Mouse (Mus musculus) cerebellum, adult 9-11 months (tissue): Measurements from ENCODE around the gene Tpst2.

Experiments used
- DNase-seq: peaks from one replicate; pipeline ENCODE4 v3.0.0; 2022

The Tpst2 gene

DNA sequence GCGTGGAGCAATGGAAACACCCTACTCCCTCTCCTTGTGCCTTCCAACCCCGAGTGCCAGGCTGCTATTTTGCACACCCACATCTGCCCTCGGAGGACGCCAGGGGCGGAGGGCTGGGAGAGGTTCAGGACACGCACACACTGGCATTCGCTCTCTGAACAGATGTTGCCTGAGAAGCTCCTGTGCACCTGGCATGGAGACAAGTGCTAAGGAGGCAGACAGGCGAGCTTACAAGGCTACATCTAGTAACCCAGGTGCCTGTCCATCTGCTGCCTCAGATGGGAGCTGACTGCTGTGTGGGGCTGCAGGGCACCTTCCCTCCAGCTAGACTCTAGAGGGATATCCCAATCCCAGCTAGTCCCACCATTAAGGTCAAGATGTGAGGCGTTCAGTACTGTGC lies 20.0 kb upstream of the Tpst2 start:
- DNase-seq = peak; percentile 73

DNA sequence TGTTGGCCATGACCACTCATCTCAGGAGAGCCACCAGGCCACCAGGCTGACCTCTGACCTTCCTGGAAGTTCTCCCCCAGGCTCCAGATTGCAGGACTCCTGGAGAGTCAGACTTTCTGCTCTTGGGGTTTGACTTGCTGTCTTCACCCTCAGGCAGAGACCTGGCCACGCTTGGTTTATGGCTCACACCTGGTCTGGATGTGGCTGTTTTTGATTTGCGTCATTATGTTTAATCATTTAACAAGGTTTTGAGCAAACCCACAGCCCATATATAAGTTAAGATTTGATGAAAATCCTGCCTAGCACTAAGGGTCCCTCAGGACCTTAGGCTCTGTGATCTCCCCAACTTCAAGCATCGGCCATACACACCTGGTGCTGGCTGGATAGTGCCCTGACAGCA lies 18.6 kb upstream of the Tpst2 start:
- DNase-seq = no peak

DNA sequence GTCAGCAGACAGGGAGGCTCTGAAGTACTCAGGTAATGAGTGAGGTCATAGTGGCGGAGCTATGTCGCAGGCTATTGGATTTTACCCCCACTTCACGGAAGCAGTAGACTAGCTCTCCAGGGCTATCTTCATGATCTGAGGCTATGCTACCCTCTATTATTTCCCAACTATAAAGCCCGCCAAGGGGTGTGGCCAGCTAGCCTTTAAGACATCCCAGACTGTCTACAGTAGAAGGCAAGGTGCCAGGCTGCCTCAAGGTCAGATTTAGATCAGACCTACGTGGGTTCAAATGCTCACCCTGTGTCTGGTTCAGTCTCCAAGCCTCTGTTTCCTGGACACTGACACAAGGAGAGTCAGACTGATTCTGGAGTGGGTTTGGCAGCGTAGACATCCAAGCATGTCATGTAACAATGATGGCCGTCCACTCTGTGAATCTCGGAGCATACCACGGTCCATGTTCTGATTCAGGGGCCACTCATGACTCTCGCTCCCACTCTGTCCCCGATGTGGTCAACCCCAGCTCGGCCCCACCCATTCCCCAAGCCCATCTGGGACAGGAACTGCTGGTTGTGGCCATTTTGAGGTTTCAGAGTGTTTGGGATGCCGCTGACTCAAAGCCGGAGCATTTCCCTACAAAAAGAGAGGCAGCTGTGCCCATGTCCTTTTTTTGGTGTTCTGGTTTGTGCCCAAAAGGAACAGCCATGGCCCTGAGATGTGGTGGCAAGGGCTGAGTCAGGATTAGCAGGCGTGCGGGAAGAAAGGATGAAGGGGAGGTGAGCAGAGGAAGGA lies 16.4 kb upstream of the Tpst2 start:
- DNase-seq = no peak

DNA sequence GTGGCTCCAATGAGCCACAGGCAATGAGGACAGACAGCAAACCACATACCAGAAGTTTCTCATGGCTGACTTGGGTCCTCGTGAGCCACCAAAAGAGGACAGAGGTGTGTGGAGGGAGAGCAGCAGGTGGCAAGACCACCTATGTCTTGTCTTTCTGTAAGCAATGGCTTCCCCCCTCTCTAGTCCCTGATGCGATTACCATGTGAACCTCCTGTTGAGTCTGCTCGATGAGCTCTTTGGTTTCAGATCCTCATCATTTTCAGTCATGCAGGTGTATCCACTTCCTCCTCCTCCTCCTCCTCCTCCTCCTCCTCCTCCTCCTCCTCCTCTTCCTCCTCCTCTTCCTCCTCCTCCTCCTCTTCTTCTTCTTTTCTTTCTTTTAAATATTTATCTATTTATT lies 15.7 kb upstream of the Tpst2 start:
- DNase-seq = no peak

DNA sequence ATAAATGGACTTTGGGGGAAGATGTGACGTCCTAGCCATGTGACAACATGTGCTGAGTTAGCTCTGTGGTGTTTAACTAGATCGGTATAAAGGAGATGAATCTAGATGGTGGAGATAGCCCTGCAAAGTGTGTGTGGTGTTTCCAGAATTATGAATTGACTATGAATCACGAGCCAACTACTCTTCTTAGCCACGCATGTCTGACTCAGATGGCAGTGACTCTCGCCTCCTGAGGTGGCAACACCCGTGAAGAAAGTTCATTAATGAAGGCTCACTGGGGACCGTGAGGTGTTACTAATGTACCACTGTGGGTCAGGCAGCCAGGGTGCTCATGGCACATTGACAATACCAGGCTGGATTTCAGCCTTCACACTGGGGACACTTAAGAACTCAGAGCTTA lies 12.4 kb upstream of the Tpst2 start:
- DNase-seq = no peak

DNA sequence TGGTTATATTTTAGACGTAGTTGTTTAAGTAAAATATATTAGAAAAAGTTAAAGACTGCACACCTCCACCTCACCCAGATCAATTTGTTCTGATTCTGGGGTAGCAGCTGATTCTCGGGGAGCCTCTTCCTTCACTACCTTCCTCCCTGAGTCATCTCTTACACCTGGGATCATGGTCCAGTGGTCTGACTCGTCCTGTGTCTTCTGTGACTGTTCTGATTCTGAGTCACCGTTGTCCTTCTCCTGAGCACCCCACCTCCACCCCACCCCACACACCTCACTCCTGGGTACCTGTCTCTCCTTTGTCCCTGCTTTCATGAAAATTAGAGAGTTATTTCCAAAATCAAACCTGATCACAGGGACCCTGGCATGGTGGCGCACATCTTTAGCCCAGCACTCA lies 11.4 kb upstream of the Tpst2 start:
- no peak for DNase-seq

DNA sequence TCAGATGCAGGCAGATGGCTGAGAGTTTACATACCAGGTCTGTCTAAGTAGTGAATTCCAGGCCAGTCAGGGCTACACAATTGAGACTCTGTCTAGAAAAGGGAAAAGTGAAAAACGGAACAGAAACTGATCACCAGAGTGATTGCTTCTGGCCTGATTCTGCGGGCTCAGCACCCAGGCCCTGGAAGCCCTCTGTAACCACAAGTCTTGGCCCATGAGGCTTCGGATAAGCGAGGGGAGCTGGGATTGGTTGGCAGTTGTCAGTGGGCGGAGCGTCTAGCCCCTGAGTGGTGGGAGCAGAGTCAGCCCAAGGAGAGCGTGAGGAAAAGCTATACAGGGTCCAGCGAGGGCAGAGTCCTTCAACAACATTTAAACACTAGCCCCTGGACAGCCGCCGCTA lies 11.0 kb upstream of the Tpst2 start:
- DNase-seq = no peak

DNA sequence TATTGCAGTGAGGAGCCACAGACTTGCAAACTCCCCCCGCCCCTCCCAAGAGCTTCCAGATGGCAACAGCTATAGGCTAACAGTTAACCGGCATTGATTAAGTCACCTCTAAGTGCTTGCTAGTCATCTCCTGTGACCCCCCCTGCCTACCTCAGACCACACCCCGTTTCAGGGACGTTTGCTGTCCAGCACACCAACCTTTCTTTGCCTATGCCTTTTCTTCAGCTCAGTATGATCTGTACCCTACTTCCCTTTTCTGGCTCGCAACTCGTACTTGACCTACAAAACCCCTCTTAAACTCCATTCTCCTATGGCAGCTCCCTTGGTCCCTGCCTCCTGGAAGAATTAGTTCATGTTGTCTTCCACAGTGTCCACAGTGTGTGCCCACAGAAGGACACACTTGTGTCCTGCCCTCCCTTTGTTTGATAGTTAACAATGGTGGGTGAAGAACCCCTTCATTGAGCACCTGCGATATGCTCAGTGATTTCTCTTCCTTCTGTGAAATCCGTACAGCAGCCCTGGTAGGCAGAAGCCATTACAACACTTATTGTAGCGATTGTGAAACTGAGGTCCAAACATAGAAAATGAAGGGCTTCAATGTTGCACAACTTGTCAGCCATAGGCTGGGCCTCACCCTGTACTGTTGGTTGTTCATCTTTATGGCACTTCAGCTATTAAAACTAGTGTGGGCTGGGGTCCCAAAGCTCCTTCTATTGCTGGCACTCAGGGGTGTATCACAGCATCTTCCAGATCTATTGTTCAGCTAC lies 10.3 kb upstream of the Tpst2 start:
- no peak for DNase-seq

DNA sequence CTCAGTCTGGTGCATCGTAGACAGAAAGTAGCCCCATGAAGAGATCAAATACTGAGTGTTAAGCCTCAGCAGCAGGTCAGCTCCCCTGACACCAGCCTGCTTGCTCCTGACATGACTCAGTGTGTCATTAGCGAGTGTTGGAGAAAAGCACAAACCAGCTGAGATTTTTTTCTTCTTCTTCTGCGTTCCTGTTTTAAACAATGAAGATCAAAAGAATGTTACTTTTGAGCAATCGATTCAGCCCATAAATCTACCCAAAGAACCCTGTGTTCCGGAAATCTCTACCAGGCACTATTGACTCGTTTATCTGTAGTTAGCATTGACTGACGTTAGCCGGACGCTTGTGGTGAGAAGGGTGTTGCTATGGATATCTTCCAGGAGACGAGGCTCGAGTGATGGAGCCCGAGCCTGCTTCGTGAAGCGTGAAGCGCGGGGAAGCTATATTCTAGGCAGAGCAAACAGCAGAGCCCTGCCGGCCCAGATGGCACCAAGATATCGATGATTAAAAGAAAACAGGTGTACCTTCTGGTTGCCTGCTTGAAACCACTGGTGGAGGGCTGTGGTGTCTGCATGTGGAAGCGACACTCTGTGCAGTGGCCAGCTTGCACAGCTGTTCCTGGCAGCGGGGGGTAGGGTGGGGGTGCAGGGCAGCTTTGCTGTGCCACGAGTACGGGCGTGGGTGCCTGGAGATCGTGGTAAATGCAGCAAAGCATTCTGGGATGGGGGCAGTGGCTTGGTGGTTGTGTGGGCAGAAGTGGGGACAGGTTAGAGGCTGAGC lies 5.5 kb upstream of the Tpst2 start:
- DNase-seq = peak; percentile 47

DNA sequence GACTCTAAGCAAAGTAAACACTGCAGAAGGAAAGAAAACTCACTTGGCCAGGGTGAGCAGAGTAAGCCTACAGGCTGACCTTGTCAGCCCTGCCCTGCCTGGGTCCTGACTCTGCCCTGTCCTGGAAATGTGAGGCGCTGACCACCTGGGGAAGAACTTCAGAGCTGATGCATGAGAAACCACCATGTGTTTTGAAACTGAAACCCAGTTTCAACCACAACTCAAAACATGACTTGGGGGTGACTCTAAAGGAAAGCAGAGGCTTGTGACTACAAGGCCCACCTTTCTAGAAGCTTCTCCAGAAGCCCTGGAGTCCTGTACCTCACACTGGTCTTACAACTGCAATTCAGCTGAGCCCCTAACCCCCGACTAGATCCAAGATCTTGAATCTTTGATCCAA lies 3.6 kb upstream of the Tpst2 start:
- DNase-seq = no peak

DNA sequence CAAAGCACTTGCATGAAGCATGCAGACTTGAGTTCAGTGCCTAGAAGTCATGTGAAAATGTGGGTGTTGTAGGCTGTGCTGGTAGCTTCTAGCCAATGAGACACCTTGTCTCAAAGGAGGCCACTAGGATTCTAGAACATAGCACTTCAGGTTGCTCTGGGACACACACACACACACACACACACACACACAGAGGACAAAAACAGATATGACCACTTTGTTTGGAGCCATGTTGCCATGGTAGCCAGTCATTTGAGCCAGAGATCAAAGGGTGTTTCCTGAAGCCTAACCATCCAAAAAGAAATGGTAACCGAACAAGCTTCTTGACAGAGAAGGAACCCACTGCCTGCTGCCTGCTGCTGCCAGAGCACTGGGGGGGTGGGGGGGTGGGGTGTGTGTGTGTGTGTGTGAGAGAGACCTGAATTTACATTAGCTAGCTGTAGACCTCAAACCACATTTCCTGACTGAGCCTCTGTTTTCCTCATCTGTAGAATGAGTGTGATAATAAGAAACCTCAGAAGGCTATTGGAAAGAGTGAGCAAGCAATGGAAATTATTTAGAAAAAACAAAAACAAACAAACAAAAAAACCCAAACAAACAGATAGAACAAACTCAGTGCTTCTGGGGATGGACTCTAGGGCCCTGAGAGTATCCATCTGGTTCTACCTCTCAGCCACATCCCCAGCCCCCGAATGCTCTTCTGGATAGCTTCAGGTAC lies 2.6 kb upstream of the Tpst2 start:
- DNase-seq = no peak

DNA sequence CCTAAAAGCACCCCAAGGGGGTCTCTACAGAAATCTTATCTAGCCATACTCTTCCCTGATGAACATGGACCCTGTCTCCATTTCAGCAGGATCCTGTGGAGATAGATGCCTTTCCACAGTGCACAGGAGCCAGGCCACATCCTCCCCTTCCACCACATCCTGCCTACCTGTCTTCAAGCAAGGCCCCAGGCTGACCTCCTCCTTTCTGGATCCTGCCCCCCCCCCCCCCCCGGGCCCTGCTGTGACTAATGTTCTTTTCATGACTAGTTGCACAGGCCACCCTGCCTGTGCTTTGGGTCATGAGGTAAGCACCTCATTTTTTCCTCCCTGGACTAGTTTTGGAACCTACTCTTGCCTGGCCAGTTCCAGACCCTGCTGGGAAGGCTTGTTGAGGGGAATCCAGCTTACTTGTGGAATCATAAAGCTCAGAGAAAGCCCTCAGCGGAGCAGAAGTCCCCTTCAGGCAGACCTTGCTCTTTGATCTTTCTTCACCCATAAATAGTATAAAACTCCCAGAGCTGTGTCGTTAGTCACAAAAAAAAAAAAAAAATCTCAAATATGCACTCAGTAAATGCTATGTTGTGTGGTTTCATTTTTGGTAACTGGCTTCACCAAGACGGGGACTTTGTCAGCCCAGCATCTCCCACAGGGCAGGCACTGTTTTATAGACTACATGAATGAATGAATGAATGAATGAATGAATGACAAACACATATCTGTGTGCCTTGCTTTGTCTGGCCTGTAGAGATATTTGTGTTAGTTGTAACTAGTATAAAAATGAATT lies 1.3 kb upstream of the Tpst2 start:
- peak; percentile 47 for DNase-seq

DNA sequence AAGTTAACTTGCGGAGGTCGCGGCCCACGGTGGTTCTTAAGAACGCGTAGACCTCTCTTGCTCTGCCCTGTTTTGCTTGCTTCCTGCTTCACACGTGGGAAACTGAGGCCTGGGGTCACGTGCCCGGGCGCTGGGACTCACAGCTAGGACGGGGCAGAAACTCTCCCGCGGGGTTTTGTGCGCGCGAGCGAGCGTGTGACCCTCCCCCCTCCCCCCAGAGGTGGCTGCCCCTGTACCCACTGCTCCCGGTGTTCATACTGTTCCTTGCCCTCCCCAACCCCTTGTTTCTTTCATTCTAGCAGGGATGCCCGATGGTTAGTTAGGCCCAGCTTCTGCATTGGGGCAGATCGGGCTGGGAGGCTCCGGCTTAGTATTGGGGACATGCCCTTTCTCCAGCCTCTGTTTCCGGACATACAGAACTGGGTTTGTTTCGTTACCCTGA lies 437 bp downstream of the Tpst2 start:
- DNase-seq = no peak

DNA sequence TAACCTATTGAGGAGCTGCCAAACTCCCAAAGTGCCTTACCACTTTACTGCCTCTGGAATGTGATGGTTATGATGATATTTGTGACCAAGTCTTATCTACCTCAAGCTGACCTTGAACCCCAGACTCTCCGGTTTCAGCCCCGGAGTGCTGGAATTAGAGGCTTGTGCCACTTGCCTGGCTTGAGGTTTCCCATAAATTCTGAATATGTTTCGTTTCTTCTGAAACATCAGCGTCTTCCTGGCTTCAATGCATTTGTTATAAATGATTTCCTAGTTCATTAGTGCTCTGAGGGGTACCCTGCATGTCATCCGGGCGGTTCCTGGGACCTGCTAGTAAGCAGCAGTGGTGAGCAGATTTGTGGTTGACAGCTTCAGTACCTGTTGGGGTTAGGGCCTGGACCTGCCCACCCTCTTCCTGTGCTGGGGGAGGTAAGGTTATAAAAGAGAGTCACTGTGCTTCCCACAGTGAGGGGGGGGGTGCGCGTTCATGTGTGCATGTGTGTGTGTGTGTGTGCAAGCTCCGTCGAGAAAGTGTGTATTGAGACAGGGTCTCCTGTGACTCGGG lies 1.5 kb downstream of the Tpst2 start:
- no peak for DNase-seq

DNA sequence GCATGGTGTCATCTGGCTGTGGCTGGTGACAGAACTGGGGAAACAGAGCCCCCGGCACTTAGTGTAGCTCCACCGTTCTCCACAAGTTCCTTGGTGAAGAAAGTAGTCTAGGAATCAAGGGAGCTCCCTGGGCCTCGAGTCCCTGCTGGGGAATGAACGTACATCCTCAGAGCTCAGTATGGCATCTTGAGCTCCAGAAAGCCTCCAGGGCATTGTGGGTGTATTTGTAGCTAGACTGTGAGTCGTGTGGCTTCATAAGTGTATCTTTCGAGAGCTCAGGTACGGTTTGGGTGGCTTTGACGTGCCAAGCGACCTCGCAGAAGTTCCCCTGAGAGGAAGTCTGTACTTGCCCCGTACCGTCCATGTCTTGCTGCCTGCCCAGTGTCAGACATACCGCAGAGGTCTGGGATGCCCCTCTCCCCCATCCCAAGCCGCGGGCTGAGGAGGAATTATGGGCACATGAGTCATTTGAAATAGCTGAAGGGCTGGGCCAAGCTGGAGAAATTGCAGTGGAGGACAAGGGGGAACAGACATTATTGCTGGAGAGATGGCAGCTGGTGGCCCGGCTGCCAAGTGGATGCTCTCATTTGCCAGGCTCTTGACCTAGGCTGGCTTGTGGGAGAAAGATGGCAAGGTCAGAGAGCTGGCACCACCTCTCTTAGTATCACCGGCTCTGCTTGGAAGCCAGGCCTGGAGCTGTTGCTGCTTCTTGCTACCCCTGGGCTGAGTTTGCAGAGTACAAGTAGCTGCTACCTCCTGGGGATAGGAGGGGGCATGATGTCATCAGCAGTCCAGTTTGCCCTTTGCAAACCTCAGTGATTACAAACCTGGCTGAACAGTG lies 2.9 kb downstream of the Tpst2 start:
- peak; percentile 72 for DNase-seq

DNA sequence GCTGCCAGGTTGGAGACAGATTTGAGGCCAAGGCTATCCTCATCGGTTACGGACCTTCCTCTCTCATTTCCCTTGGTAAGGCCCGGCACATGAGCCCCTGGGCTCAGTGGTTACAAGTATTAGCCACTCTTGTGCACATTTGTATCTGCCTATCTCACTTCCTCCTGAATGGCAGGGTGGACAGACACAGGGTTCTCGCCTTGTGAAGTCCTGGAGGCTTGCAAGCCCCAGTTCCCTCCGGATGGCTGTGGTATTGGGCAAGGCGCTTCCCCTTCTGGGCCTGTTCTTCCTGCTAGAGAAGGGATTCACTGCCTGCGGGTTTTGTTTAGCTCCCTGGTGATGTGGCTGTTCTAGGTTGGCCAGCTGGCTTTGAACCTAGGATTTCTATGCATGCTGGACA lies 3.7 kb downstream of the Tpst2 start:
- DNase-seq = no peak

DNA sequence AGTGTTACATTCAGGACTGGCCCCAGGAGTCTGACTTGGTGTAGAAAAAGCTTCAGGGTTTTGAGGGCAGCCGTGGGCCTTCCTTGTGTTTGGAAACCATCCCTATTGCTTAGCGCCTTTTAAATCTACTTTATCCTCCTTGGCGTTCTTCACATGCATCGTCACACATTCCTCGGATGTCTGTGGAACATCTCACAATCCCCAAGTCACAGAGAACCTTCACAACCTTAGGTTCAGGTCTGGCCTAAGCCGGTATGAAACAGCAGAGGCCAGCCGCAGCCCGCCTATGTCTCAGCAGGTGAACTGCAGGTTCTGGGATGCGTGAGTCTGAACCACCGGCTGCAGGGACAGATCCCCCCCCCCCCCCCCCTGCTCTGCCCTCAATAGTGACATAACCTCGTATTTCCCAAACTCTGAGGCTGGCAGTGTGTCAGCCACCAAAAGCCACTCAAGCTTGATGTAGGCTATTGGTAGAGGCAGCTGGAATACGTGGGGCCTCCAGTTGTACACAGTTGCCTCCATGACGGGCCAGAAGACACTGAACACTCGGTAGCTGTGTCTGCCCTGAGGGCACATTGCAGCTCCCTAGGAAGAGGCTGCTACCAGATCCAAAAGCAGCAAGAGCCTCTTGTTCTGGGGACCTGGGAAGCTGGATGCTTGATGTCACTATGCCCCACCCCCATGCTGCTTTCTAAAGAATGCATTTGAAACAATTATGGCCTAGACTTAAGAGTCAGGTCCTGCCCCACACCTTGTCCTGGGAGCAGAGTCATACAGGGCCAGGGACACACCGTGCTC lies 4.6 kb downstream of the Tpst2 start:
- no peak for DNase-seq

DNA sequence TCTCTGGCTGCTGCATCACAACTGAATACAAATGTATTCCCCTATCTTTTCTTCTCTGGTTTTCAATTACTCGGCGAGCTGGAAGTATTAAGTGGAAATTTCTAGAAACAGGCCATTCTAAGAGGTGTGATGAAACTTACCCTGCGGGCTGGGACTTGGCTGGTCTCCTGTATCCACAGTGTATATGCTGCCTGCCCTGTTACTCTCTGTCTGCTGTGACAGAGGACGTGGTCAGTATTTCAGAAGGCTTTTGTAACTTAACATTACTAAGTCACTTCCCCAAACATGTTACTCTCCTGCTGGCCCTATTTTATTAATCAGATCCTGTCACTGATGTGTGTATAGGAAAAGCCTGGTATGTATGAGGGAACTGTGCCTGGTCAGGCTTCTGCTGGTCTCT lies 5.2 kb downstream of the Tpst2 start:
- no peak for DNase-seq

DNA sequence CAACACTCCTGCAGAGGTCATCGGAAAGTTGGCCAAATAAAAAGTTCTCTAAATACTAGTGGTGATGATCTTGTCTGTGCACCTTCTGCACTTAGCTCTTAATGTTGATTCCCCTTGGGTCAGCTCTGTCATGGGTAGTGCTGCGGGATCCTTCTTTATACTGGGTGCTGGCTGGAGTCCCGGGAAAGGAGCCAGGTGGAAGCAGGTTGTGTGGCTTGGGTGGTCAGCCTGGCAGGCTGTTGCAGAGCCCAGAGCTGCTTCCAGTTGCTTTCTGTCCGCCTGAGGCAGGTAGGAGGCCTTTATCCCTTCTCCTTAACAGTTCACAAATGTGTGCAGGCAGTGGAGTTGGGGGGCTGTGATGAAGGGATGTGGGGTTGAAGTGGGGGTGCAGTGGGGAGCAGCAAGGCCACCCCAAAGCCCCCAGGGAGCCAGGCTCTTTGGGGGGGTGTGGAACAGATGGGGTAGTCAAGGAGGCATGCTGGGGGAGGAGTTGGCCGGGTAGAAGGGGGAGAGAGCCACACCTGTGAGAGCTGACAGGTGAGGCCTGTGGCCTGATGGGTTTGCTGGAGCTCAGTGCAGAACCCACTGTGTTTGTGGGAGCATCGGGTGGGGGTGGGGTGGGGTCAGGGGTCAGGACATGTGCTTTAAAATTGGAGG lies 5.8 kb downstream of the Tpst2 start:
- no peak for DNase-seq
